Mouse (Mus musculus): Measurements from ENCODE around the gene Birc6. TPM values are rescaled to one million over a fixed set of nuclear protein-coding genes. Genes with fewer than 3 reads are reported as not detected.

Gene Birc6
- total RNA-seq (2023; ENCODE audit: inconsistent age): 185 to 211 TPM (median 206 TPM) in 4 replicates

DNA sequence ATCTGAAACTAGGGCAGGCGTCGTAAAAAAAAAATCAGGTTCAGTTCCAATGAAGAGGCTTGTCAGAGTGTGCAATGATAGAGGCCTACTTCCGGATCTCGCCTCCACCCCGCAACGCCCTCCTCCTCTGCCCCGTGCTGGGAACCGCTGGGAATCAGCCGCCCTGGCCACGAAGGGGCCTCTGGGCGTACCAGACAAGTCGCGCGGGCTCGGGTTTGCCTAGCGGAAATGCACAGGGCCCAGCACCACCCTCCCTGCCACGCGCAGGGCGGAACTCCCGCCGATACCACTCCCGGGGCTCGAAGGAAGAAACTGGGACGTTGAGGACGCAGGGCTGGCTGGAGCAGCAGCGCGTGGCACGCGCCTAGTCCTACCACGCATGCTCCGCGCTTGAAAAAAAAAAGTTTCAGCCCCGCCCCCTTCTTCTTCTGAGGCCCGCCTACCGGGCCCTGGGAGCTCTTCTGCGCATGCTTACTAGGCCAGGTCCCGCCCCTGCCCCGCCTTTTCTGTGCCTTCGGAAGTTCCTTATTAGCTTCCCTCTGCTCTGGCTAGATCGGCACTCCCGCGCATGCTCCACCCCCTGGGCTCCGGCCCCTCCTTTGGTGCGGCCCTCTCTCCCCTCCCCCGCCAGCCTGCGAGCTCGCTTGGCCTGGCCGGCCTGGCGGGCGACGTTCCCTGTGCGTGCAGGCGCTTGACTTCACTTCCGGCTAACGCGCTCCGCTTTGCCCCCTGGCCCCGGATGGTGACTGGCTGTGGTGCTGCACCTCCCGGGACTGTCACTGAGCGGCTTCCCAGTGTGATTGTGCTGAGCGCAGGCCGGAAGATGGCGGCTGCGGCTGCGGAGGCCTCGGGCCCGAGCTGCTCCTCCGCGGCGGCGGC is at the start of gene Birc6:
TSS of gene Birc6 (plus strand) at position 567 of the 879 bp plus-strand sequence.

GRCm38 (mm10) chr17:74489024-74489900 is 38.8 kb upstream of the Birc6 start, which contains the start of gene Yipf4:
Yipf4 (plus strand) TSS chr17:74489493.

DNA sequence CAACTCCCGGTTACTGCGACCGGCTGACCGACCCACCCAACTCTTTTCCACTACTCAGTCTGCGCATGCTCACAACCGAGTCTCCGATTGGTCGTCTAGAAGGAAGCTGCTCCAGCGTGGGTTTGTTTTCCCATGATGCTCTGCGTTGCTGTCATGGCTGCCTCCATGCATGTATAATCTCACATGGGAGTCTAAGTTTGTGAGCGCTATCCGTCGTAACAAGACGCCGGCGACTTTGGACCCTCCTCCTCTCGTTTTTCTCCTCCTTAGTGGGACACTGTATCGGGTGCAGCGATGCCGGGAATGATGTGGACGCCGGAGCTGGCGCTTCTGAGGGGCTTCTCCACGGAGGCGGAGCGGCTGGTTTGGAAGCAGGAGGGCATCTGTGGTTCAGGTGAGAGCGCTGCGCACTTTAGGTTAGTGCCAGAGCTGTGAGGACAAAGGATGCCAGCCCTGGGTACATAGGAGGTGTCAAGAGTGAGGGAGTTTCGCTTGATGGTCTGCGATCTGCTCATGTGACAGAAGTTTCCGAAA is 189.6 kb downstream of the Birc6 start, which contains the start of gene Ttc27:
TSS of gene Ttc27 (plus strand) at position 115 of the 534 bp plus-strand sequence.

Other genes starting within 250 kb of the Birc6 start
- gene Memo1, start 232.8 kb upstream of the Birc6 start, total RNA-seq (2023; ENCODE audit: inconsistent age): 25.2 to 34.3 TPM (median 30.9 TPM) in 4 replicates
- gene Dpy30, start 204.4 kb upstream of the Birc6 start, total RNA-seq (2023; ENCODE audit: inconsistent age): 37.4 to 53.7 TPM (median 41.7 TPM) in 4 replicates
- gene Spast, start 189.3 kb upstream of the Birc6 start, total RNA-seq (2023; ENCODE audit: inconsistent age): 29.2 to 31.6 TPM (median 31.3 TPM) in 4 replicates
- 15.5 to 19.0 TPM (median 16.8 TPM) in 4 replicates for gene Slc30a6, start 132.7 kb upstream of the Birc6 start, total RNA-seq (2023; ENCODE audit: inconsistent age)
- 18.4 to 21.7 TPM (median 19.8 TPM) in 4 replicates for gene Nlrc4, start 69.2 kb upstream of the Birc6 start, total RNA-seq (2023; ENCODE audit: inconsistent age)
- 62.0 to 79.8 TPM (median 69.5 TPM) in 4 replicates for gene Yipf4, start 38.8 kb upstream of the Birc6 start, total RNA-seq (2023; ENCODE audit: inconsistent age)
- gene Ttc27, start 189.4 kb downstream of the Birc6 start, total RNA-seq (2023; ENCODE audit: inconsistent age): 33.0 to 43.7 TPM (median 36.7 TPM) in 4 replicates

Measured in B cell, adult (primary cell).